Mouse (Mus musculus) mature B cell (primary cell): ENCODE data around the gene Pcsk2.

Experiments
- in situ Hi-C: fragments of 300-500 bp; cut with MboI; formaldehyde crosslinking; loops from 2 replicates; pipeline ENCODE4 v1.14.3; 2019

Pcsk2 gene

GRCm38 (mm10) chr2:143644374-143644773 is 98.4 kb downstream of the Pcsk2 start:
- in situ Hi-C loops = no loop called here

- in situ Hi-C loops = no loop called here
Measured at GRCm38 (mm10) chr2:143646001-143646400, 100.0 kb downstream of the Pcsk2 start.

GRCm38 (mm10) chr2:143654621-143655020 is 108.7 kb downstream of the Pcsk2 start:
- in situ Hi-C loops = no loop called here

GRCm38 (mm10) chr2:143656968-143657367 is 111.0 kb downstream of the Pcsk2 start:
- in situ Hi-C loops = no loop called here

GRCm38 (mm10) chr2:143666785-143667184 is 120.8 kb downstream of the Pcsk2 start:
- in situ Hi-C loops = no loop called here

- in situ Hi-C loops = no loop called here
Measured at GRCm38 (mm10) chr2:143677869-143678268, 131.9 kb downstream of the Pcsk2 start.

GRCm38 (mm10) chr2:143679513-143679912 is 133.6 kb downstream of the Pcsk2 start:
- in situ Hi-C loops = no loop called here

- in situ Hi-C loops = no loop called here
Measured at GRCm38 (mm10) chr2:143681873-143682555, 136.1 kb downstream of the Pcsk2 start.

GRCm38 (mm10) chr2:143683513-143683912 is 137.6 kb downstream of the Pcsk2 start:
- in situ Hi-C loops = no loop called here

GRCm38 (mm10) chr2:143691244-143691643 is 145.3 kb downstream of the Pcsk2 start:
- in situ Hi-C loops = no loop called here

GRCm38 (mm10) chr2:143696026-143696557 is 150.1 kb downstream of the Pcsk2 start:
- in situ Hi-C loops = no loop called here

- in situ Hi-C loops = no loop called here
Measured at GRCm38 (mm10) chr2:143696704-143697103, 150.7 kb downstream of the Pcsk2 start.

- in situ Hi-C loops = no loop called here
Measured at GRCm38 (mm10) chr2:143701141-143701540, 155.2 kb downstream of the Pcsk2 start.

- in situ Hi-C loops = no loop called here
Measured at GRCm38 (mm10) chr2:143702931-143703344, 157.0 kb downstream of the Pcsk2 start.

- in situ Hi-C loops = no loop called here
Measured at GRCm38 (mm10) chr2:143708205-143708604, 162.2 kb downstream of the Pcsk2 start.

- in situ Hi-C loops = no loop called here
Measured at GRCm38 (mm10) chr2:143709249-143709648, 163.3 kb downstream of the Pcsk2 start.

- in situ Hi-C loops = no loop called here
Measured at GRCm38 (mm10) chr2:143709979-143710378, 164.0 kb downstream of the Pcsk2 start.

- in situ Hi-C loops = no loop called here
Measured at GRCm38 (mm10) chr2:143711886-143712285, 165.9 kb downstream of the Pcsk2 start.

GRCm38 (mm10) chr2:143712901-143713300 is 166.9 kb downstream of the Pcsk2 start:
- in situ Hi-C loops = no loop called here

- in situ Hi-C loops = no loop called here
Measured at GRCm38 (mm10) chr2:143713902-143714301, 167.9 kb downstream of the Pcsk2 start.

- in situ Hi-C loops = no loop called here
Measured at GRCm38 (mm10) chr2:143715110-143715509, 169.2 kb downstream of the Pcsk2 start.

- in situ Hi-C loops = no loop called here
Measured at GRCm38 (mm10) chr2:143723231-143723630, 177.3 kb downstream of the Pcsk2 start.

GRCm38 (mm10) chr2:143724101-143724500 is 178.1 kb downstream of the Pcsk2 start:
- in situ Hi-C loops = no loop called here

- in situ Hi-C loops = no loop called here
Measured at GRCm38 (mm10) chr2:143724720-143725119, 178.8 kb downstream of the Pcsk2 start.
